Mouse (Mus musculus): Measurements from ENCODE around the gene Elovl5. TPM values are rescaled to one million over a fixed set of nuclear protein-coding genes. Genes with fewer than 3 reads are reported as not detected.

Gene Elovl5
- total RNA-seq (2021) = 100 to 1,000 TPM; 189 to 306 TPM
- long read RNA-seq, experiment 1, transcript Elovl5-201 (8 exons, 2,782 nt) = major isoform, 261 of 396 reads
- long read RNA-seq, experiment 1, partial matches to known transcripts = 131 of 396 reads
- long read RNA-seq, experiment 1, other reads (novel, unspliced or antisense) = 4 of 396 reads
- long read RNA-seq, experiment 2, transcript Elovl5-201 (8 exons, 2,782 nt) = major isoform, 60 of 89 reads
- long read RNA-seq, experiment 2, partial matches to known transcripts = 28 of 89 reads
- long read RNA-seq, experiment 2, other reads (novel, unspliced or antisense) = 1 of 89 reads

- DNase-seq = peak; percentile 99
Measured at GRCm38 (mm10) chr9:77917074-77917621, at the start of gene Elovl5. Gene Elovl5 (plus strand): TSS chr9:77917364.

- no peak for DNase-seq
Measured at GRCm38 (mm10) chr9:77891501-77891900, 25.7 kb upstream of the Elovl5 start.

- no peak for DNase-seq
Measured at GRCm38 (mm10) chr9:77898551-77898950, 18.6 kb upstream of the Elovl5 start.

DNA sequence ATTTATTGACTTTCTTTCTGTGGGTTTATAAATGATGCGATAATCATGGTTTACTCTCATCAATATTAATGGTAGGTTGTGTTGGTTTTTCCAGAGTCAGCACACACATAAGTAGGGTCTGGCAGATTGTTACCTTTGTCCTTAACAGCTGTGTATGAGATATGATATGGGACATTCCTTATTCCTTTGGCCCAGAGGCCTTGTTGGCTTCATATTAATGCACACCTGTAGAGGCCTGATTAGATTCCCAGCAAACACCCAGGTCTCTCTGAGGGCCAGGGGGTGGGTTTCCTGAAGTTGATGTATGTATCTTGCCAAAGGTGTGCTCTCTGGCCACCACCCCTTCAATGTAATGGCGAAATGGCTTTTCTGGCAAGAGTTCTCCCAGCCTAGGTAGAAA, 13.0 kb upstream of the Elovl5 start:
- no peak for DNase-seq

GRCm38 (mm10) chr9:77909572-77910269, 7.4 kb upstream of the Elovl5 start:
- DNase-seq = peak; percentile 34

DNA sequence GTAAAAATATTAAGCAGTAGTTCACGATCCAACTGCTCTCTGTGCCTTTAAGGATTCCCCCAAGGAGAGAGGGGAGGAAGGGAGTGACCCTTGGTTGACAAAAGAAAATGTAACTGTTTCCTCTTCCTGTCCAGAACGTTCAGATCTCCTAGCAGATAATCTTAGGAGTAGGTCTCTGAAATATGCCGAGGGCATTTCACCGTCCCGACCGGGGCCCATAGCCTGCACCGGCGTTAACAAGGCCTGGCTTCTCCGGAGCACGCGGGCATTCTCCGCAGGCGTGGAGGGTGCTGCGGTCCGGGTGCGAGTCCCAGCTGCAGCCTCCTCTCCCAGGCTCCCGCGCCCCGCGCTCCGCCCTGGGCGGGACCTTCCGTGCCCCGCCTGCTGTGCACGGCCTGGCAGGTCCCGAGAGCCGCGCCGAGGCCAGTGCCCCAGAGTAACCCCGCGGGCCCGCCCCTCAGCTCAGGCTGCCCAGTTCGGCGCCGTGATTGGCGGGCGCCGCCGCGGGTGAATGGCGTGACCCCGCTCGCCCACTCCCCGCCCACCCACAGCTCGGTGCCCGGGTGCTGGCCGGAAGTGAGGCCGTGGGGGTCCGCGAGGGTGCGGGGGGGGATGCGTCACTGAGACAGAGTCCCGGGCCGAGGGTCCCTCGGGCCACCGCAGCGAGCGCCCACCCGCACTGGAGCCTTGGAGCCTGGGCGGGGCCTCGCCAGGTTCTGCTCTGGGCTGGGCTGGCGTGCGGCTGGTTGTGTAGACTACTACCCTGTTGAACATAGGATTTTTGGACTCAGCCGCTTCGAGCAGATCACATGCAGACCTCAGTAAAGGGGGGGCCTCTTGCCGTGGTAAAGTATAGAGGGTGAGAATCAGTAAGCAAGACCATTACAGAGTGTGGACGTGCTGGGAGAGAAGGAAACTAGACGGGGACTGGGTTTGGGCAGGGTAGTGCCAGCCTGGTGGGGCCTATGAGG, 6.6 kb upstream of the Elovl5 start:
- DNase-seq = peak; percentile 97

DNA sequence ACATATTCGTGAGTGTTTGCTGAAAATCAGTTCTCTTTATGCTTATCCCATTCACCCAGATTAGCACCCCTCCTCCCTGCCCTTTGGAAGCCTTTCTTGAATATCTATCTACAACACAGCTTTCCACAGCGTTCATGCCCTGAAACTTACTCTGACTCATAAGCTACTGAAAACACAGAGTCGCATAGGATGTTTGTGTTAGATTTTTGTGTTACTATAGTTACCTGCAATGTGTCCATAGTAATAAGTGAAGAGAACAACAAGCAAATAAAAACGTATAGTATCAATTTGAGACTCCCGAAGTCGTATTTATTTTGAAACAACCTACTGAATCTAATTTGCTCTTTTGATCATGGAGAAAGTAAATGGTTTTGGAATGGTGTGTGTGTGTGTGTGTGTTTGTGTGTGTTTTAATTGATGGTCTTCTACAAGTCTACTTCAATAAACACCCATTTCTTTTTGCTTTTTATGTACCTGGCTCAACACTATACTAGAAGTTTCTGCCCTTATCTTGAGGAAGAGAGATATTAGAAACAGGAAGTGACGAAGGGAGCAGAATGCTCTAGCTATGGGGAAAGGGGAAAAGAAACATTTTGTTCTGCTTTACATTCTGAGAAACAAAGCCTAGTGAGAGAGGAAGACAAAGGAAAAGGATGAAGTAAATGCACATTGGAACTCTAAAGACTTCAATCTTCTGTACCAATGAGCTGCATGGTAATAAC, 5.5 kb upstream of the Elovl5 start:
- DNase-seq = peak; percentile 47

DNA sequence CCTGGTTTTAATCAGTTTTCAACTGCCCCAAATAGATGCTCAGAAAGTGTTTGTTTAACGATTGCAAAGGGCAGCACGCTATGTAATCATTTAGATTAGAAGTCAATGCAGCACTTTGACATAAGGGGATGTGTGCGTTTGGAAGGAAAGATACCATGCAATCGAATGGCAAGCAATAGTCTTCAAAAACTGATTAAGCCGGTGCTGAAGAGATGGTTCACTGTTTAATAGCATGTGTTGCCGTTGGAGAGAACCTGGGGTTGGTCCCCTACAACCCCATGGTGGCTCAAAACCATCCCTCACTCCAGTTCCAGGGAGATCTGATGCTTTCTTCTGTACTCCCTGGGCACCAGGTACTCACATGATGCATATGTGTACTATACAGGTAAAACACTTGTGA, 4.9 kb upstream of the Elovl5 start:
- no peak for DNase-seq

DNA sequence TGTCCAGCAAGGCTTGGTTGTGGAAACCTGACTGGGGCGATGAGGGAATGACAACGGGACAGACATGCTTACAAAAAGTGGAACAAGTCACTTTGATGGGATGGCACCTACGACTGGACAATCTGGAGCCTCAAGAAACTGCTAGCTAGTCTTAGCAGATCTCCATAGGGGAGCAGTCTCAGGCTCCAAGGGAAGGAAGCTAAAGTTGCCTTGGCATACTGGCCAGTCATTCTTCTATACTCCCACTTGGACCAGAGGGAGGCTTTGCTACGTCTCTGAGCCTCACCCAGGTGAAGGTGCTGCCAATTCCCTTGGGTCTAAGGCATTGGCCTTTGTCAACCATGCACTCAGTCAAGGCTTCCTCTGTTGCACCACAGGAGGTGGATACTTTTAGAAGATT, 2.5 kb upstream of the Elovl5 start:
- DNase-seq = no peak

DNA sequence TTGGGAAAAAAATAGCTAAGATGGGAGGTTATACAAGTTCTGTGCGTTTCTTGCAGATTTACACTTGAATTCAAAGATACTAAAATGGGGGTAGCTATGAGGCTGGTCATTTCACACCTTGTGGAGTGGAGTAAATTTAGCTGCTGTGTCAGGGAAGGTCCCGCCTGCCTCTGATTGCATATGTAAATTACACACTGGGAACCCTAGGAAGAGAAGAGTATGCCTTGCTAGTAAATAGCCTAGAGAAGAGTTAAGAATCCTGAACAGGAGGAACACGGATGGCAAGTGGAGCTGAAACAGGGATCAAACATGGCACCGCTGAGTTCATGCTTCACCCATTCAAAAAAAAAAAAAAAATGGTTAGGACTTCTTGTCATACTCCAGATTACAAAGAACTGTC, 1.4 kb upstream of the Elovl5 start:
- DNase-seq = no peak

- DNase-seq = no peak
Measured at GRCm38 (mm10) chr9:77917622-77918131, 513 bp downstream of the Elovl5 start.

- peak; percentile 21 for DNase-seq
Measured at GRCm38 (mm10) chr9:77918211-77918610, 1.0 kb downstream of the Elovl5 start.

- no peak for DNase-seq
Measured at GRCm38 (mm10) chr9:77918961-77919670, 2.0 kb downstream of the Elovl5 start.

DNA sequence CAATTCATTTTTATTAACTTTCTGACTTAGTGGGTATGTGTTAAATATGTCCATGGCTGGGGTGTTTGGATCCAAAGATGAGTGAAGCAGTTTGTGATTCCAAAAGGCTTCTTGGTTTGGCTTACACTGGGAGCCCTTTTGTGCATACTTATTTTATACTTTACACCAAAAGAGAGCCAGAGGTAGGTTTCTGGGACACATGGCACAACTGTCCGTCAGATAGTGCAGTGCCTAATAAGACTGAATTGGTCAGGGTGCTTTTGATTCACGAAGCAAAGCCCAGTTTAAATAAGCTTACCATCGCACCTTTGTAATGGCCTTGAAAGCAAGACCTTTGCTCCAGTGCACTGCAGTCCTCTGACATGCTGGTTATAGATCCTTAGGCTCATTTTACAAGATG, 3.3 kb downstream of the Elovl5 start:
- DNase-seq = no peak

- DNase-seq = peak; percentile 16
Measured at GRCm38 (mm10) chr9:77921366-77922260, 4.4 kb downstream of the Elovl5 start.

- DNase-seq = no peak
Measured at GRCm38 (mm10) chr9:77923774-77924173, 6.6 kb downstream of the Elovl5 start.

DNA sequence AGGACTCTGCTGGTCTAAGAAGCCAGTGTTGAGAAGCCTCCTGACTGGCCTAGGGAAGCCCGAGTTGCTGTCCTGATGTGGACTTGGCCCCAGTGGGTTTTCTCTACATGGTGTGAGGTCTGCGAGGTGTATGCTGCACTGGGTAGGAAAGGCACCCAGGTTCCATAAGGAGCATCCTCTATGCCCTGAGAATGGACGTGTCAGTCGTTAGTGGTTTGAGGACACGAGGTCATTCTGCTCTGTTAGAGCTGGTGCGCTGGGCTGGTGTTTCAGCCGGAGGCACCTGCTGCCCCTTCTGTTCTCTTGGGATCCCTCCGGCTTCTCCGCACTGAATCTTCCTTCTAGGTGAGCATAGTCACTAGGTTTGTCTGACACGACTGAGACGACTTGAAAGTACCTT, 7.0 kb downstream of the Elovl5 start:
- no peak for DNase-seq

GRCm38 (mm10) chr9:77926151-77926550, 9.0 kb downstream of the Elovl5 start:
- DNase-seq = no peak

DNA sequence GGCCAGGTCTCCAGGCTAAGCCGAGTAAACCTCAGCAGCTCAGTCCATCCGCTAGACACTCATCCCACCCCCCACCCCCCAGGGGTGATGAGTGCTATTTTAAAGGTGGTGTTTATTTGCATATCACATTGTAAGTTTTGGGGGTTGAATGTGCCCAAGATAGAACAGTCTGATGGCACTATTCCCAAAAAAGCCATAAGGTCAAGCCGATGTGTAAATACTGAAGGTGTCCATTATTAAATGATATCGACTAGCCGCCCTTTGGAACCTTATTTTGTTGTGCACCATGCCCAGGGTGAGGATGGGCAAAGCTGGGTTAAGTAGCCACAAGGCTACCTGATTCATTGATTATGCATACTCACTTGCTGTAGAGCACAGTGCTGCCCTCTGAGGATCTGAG, 9.7 kb downstream of the Elovl5 start:
- no peak for DNase-seq

- no peak for DNase-seq
Measured at GRCm38 (mm10) chr9:77927431-77927830, 10.3 kb downstream of the Elovl5 start.

Data from adrenal gland, postnatal 10 days (tissue).